Mouse (Mus musculus) bone marrow, adult 2 months (tissue): ENCODE measurements at regions not wholly inside any gene's neighbourhood (a gene's known extent, or its start where the extent isn't known, plus 50 kb on each side); places are given as distances from the start of the nearest gene placed in this dataset.

Experiments
- CTCF ChIP-seq: fragments of 200-500 bp; IDR thresholded peaks from 2 replicates; pipeline ENCODE4 v1.5.1; 2011; ENCODE audit warnings: low read length, control low read depth; ENCODE audit not compliant: control insufficient read depth, insufficient read depth
- POLR2A ChIP-seq: fragments of 200-500 bp; IDR thresholded peaks from 2 replicates; pipeline ENCODE4 v1.6.1; 2011; ENCODE audit warnings: low read depth, mild to moderate bottlenecking, control low read depth, low read length, borderline replicate concordance; ENCODE audit not compliant: control insufficient read depth

- TF ChIP-seq CTCF (no peak), POLR2A (no peak)
Observed at GRCm38 (mm10) chr19:59680356-59680755, 222.2 kb downstream of the Emx2 start.
